Mouse (Mus musculus) CH12.LX (cell line): ENCODE data around the gene Gorasp1. TPM values are rescaled to one million over a fixed set of nuclear protein-coding genes. Genes with fewer than 3 reads are reported as not detected.

Experiments
- DNase-seq: peaks from one replicate; pipeline ENCODE4 v3.0.0-alpha.2; 2013; ENCODE audit errors: extremely low read depth
- H3K27ac ChIP-seq: 2 replicates; pipeline ENCODE4 v1.5.1; 2012; ENCODE audit warnings: low read depth, mild to moderate bottlenecking, control low read depth, moderate library complexity; ENCODE audit not compliant: insufficient read depth
- H3K27me3 ChIP-seq: replicated peaks from 2 replicates; pipeline ENCODE3; 2012; ENCODE audit warnings: inconsistent platforms
- H3K36me3 ChIP-seq, 2 experiments: replicated peaks in 1 of 2; 2 replicates each; pipeline versions ENCODE3 to v1.6.1; 2012; ENCODE audit warnings: inconsistent platforms in 1 of 2, low read length in 1 of 2, mild to moderate bottlenecking in 1 of 2, mixed read lengths in 1 of 2, moderate library complexity in 1 of 2; ENCODE audit not compliant: control insufficient read depth in 1 of 2, insufficient read depth in 1 of 2
- H3K4me1 ChIP-seq, 2 experiments: 2 replicates each; pipeline ENCODE4 v1.6.1; 2012; ENCODE audit warnings: inconsistent platforms in 1 of 2, moderate library complexity in 1 of 2; ENCODE audit not compliant: insufficient read depth in 2 of 2, control insufficient read depth in 1 of 2
- H3K4me2 ChIP-seq: 2 replicates; pipeline ENCODE4 v1.6.1; 2012; ENCODE audit warnings: low read depth, mild to moderate bottlenecking, control low read depth; ENCODE audit not compliant: poor library complexity, insufficient read depth, severe bottlenecking
- H3K4me3 ChIP-seq, 3 experiments: fragments of 150-350 bp in 1 of 3; sonication (generic) in 1 of 3; replicated peaks in 1 of 3; 2 replicates each; pipeline versions ENCODE3 to v1.5.1; 2011 to 2012; ENCODE audit warnings: low read depth in 2 of 3, low read length in 2 of 3, mild to moderate bottlenecking in 2 of 3, moderate library complexity in 2 of 3, control low read depth in 1 of 3, improper control_type of control experiment in 1 of 3, inconsistent platforms in 1 of 3, mixed read lengths in 1 of 3; ENCODE audit not compliant: poor library complexity in 1 of 3
- H3K79me2 ChIP-seq: replicated peaks from 2 replicates; pipeline ENCODE4 v1.6.1; 2012; ENCODE audit warnings: mild to moderate bottlenecking, moderate library complexity; ENCODE audit not compliant: control insufficient read depth, poor library complexity, insufficient read depth, severe bottlenecking; ENCODE audit errors: extremely low read depth
- H3K9ac ChIP-seq: 2 replicates; pipeline ENCODE4 v1.6.1; 2012; ENCODE audit warnings: low read depth, mild to moderate bottlenecking, control low read depth, moderate library complexity; ENCODE audit not compliant: insufficient read depth
- H3K9me3 ChIP-seq: replicated peaks from 2 replicates; pipeline ENCODE3; 2012; ENCODE audit warnings: low read length, inconsistent platforms, mixed read lengths
- BHLHE40 ChIP-seq: IDR thresholded peaks from 2 replicates; pipeline ENCODE4 v1.6.1; 2011; ENCODE audit warnings: mild to moderate bottlenecking, low read depth, low read length, improper control_type of control experiment
- CTCF ChIP-seq, 2 experiments: IDR thresholded peaks in 1 of 2; conservative IDR thresholded peaks in 1 of 2; 2 replicates each; pipeline ENCODE4 v1.5.1; 2011 to 2012; ENCODE audit warnings: low read depth in 2 of 2, low read length in 2 of 2, improper control_type of control experiment in 1 of 2, inconsistent platforms in 1 of 2, mild to moderate bottlenecking in 1 of 2, moderate library complexity in 1 of 2
- E2F4 ChIP-seq: IDR thresholded peaks from 2 replicates; pipeline ENCODE4 v1.6.1; 2011; ENCODE audit warnings: low read depth, low read length, improper control_type of control experiment; ENCODE audit not compliant: insufficient replicate concordance
- ELF1 ChIP-seq: IDR thresholded peaks from 2 replicates; pipeline ENCODE4 v1.6.1; 2014; ENCODE audit warnings: low read depth, mild to moderate bottlenecking, inconsistent platforms, low read length, improper control_type of control experiment
- ETS1 ChIP-seq: conservative IDR thresholded peaks from 2 replicates; pipeline ENCODE4 v1.6.1; 2012; ENCODE audit warnings: low read depth, mild to moderate bottlenecking, inconsistent platforms, low read length, improper control_type of control experiment, moderate library complexity
- GABPA ChIP-seq: IDR thresholded peaks from 2 replicates; pipeline ENCODE4 v1.6.1; 2012; ENCODE audit warnings: low read depth, low read length, improper control_type of control experiment, inconsistent platforms; ENCODE audit not compliant: insufficient replicate concordance
- HCFC1 ChIP-seq: IDR thresholded peaks from 2 replicates; pipeline ENCODE4 v1.6.1; 2012; ENCODE audit warnings: low read depth, mild to moderate bottlenecking, inconsistent platforms, low read length, improper control_type of control experiment
- IRF4 ChIP-seq: IDR thresholded peaks from 2 replicates; pipeline ENCODE4 v1.6.1; 2014; ENCODE audit warnings: low read depth, mild to moderate bottlenecking, inconsistent platforms, low read length, improper control_type of control experiment
- JUN ChIP-seq: IDR thresholded peaks from 2 replicates; pipeline ENCODE4 v1.6.1; 2011; ENCODE audit warnings: low read depth, mild to moderate bottlenecking, low read length, improper control_type of control experiment, moderate library complexity; ENCODE audit not compliant: insufficient read depth
- JUND ChIP-seq: conservative IDR thresholded peaks from 2 replicates; pipeline ENCODE4 v1.6.1; 2011; ENCODE audit warnings: low read depth, low read length, improper control_type of control experiment
- MAFK ChIP-seq: IDR thresholded peaks from 2 replicates; pipeline ENCODE4 v1.6.1; 2011; ENCODE audit warnings: low read length, improper control_type of control experiment; ENCODE audit not compliant: insufficient replicate concordance
- MAX ChIP-seq: IDR thresholded peaks from 2 replicates; pipeline ENCODE4 v1.6.1; 2011; ENCODE audit warnings: low read length, improper control_type of control experiment
- MXI1 ChIP-seq: IDR thresholded peaks from 2 replicates; pipeline ENCODE4 v1.6.1; 2011; ENCODE audit warnings: mild to moderate bottlenecking, low read depth, low read length, improper control_type of control experiment
- NELFE ChIP-seq: IDR thresholded peaks from 2 replicates; pipeline ENCODE4 v1.6.1; 2011; ENCODE audit warnings: low read depth, low read length, improper control_type of control experiment
- NRF1 ChIP-seq: IDR thresholded peaks from 2 replicates; pipeline ENCODE4 v1.6.1; 2014; ENCODE audit warnings: low read depth, mild to moderate bottlenecking, inconsistent platforms, low read length, improper control_type of control experiment, moderate library complexity
- PAX5 ChIP-seq: IDR thresholded peaks from 2 replicates; pipeline ENCODE4 v1.6.1; 2012; ENCODE audit warnings: low read length, inconsistent platforms, mixed read lengths
- POLR2A ChIP-seq: IDR thresholded peaks from 2 replicates; pipeline ENCODE4 v1.6.1; 2011; ENCODE audit warnings: low read depth, mild to moderate bottlenecking, improper control_type of control experiment, low read length
- RCOR1 ChIP-seq: conservative IDR thresholded peaks from 2 replicates; pipeline ENCODE4 v1.6.1; 2012; ENCODE audit warnings: low read depth, mild to moderate bottlenecking, inconsistent platforms, low read length, improper control_type of control experiment
- SIN3A ChIP-seq: IDR thresholded peaks from 2 replicates; pipeline ENCODE4 v1.6.1; 2012; ENCODE audit warnings: low read length, improper control_type of control experiment, inconsistent platforms
- TBP ChIP-seq: conservative IDR thresholded peaks from 2 replicates; pipeline ENCODE4 v1.6.1; 2011; ENCODE audit warnings: low read depth, low read length, improper control_type of control experiment
- UBTF ChIP-seq: IDR thresholded peaks from 2 replicates; pipeline ENCODE4 v1.6.1; 2012; ENCODE audit warnings: low read depth, mild to moderate bottlenecking, inconsistent platforms, low read length, improper control_type of control experiment, moderate library complexity
- USF2 ChIP-seq: conservative IDR thresholded peaks from 2 replicates; pipeline ENCODE4 v1.6.1; 2011; ENCODE audit warnings: low read depth, low read length, improper control_type of control experiment
- ZC3H11A ChIP-seq: IDR thresholded peaks from 2 replicates; pipeline ENCODE4 v1.6.1; 2012; ENCODE audit warnings: low read depth, mild to moderate bottlenecking, inconsistent platforms, low read length, improper control_type of control experiment
- ZKSCAN1 ChIP-seq: IDR thresholded peaks from 2 replicates; pipeline ENCODE4 v1.6.1; 2012; ENCODE audit warnings: low read depth, inconsistent platforms, low read length, improper control_type of control experiment, borderline replicate concordance
- ZNF384 ChIP-seq: IDR thresholded peaks from 2 replicates; pipeline ENCODE4 v1.6.1; 2012; ENCODE audit warnings: low read depth, low read length, improper control_type of control experiment, inconsistent platforms
- dilution Hi-C: fragments of 300-500 bp; cut with MboI; formaldehyde crosslinking; loops from 2 replicates; pipeline ENCODE4 v1.14.3; 2020; ENCODE audit warnings: low sequenced_read_pairs; ENCODE audit not compliant: extremely low pct_unique_long_range_greater_than_20kb, extremely low pct_ligation_motif_present
- in situ Hi-C: fragments of 300-500 bp; cut with MboI; formaldehyde crosslinking; loops from 3 replicates; pipeline ENCODE4 v1.14.3; 2019; ENCODE audit warnings: low sequenced_read_pairs, low pct_ligation_motif_present, low pct_unique_long_range_greater_than_20kb, mixed read lengths
- polyA plus RNA-seq: library from polyadenylated mRNA; unstranded; fragments of >175 nt; gene quantifications from 2 replicates; pipeline ENCODE4 v1.2.1, GENCODE M21; 2012; ENCODE audit warnings: low read depth; ENCODE audit not compliant: insufficient read length
- total RNA-seq, 2 experiments: library from RNA; depleted of rRNA; stranded (reverse); fragments of 300-350 nt in 1 of 2; fragments of >200 nt in 1 of 2; gene quantifications; 2 replicates each; pipeline ENCODE4 v1.2.3; 2012 to 2014

Gene Gorasp1
- total and polyA plus RNA-seq, 3 experiments: 8.7 to 12.6 (median 9.2) TPM

DNA sequence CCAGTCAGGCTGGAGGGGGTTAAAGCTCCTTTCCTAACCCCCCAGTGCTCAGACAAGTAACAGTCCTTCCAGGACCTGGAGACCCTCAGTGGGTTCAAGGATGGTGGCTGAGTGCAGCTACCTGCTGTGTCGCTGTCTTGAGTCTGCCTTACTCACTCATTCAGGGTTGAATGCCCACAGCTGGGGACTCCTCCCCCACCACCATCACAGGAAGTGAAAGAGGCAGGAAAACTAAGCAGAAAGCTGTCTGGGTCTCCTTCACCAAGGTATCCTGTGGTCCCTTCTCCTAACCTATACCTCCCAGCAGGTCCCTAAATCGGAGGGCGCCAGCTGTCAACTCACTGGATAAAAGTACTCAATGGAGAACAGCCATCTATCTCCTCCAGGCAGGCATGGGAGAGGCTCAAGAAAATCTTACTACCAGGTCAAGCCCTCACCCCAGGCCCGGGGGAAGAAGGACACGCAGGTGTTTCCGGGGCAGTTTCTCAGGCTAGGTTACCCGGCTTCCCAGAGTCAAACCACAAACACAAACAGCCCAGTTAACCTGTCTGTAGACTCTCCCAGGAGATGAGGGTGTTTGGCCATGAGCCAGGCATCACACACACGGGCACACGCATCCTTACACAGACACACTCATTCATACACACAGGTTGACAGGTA is 40.9 kb upstream of the Gorasp1 start (continued):
- TF ChIP-seq MXI1 (no peak; the same call in 1 of the 2 replicates), MAFK (no peak), NRF1 (0 out of 2 replicates have a peak, but pooled peaks have one; percentile 9), USF2 (no peak), ETS1 (peak; percentile 79), CTCF (conservative IDR thresholded peaks at IDR 0.05 in 1 of 2, IDR thresholded peaks at IDR 0.05 in 1 of 2; ENCODE audit: low read depth in 2 of 2, low read length in 2 of 2) (peak in 1 of 2 experiments; percentile 27; a peak in 2 of 4 replicates), GABPA (no peak), E2F4 (no peak), HCFC1 (peak; percentile 27; the same call in 1 of the 2 replicates), ZC3H11A (no peak), NELFE (0 out of 2 replicates have a peak, but pooled peaks have one; percentile 38), ZNF384 (no peak)
- TF ChIP-seq, all 38 proteins: peak for 20

DNA sequence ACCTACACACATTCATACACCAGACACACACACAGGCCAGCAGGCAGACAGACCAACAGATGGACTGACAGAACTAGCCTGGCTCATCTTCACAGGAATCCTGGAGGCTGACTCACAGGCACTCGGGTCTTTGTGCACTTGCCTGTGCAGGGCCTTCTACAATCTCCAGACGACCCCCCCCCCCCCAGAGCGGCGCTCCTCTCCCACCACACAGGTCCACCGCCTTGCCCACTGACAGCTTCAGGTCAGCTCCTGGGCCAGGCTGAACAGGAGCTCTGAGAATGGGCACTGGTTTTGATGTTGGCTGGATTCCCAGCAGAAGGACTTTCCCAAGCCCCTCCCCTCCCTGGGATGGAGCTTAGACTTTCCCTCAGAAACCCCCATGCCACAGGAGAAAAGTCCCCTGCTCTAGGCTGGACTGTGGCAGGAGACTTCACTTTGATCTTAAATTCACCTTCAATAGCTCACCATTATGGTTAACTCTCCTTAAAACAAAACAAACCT is 40.2 kb upstream of the Gorasp1 start:
- Histone ChIP-seq H3K4me2 (peak overlapping the region; percentile 71), H3K9ac (peak overlapping the region; percentile 47), H3K36me3 (peaks cover 23 to 27% of the 10 kb centered on the region in 2 experiments), H3K4me3 (peak overlapping the region; percentile 54 to 69 (median 55)), H3K27me3 (no peaks in the 10 kb centered on the region)
- in situ Hi-C loops: no loop called here
- DNase-seq: no peak
- peak; percentile 27; the same call in 1 of the 2 replicates for TF ChIP-seq POLR2A
- TF ChIP-seq MXI1: no peak; the same call in 1 of the 2 replicates
- TF ChIP-seq, all 38 proteins: peak for 1
- Histone ChIP-seq H3K27ac (peak overlapping the region; percentile 96), H3K9me3 (peaks cover 2% of the 10 kb centered on the region), H3K4me1 (peaks cover 20 to 58% of the 10 kb centered on the region in 2 experiments), H3K79me2 (peaks cover 28% of the 10 kb centered on the region)
- dilution Hi-C loops: no loop called here

DNA sequence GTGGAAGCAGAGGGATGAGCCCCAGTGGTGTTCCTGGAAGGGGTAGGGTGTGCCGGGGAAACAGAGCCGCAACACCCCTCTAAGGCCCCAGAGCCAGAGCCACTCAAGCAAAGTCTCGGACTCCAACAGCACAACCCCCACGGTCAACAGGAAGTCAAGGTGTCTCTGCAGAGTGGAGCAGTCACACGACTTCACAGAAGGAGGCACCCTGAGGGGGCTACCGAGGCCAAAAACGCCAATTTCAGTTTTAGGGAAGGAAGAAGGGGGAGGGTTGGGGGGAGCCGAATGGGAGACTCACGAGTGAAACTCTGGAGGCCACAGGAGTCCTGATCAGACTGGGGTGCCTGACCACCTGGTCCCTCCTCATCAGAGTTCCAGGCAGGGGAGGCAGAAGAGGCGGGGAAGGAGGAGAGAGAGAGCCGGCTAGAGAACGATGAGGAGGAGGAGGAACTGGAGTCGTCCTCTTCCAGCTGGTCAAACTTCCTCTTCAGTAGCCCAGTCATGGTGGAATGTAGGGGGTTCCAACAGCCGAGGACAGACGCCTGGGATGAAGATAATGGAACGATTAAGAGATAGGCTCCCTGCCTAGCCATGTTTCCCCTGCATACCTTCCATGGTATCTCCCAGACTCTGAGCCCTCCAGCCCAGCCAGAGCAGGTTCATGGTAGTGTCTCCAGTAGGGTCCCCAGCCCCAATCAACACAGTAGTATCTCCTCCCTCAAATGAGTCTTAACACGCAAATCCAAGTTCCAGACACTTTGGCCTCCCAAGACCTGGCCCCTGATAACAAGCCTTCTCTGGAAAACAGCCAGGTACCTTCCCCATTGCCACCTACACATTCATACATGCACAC is 39.6 kb upstream of the Gorasp1 start:
- Histone ChIP-seq H3K4me1 (peaks cover 20 to 53% of the 10 kb centered on the region in 2 experiments), H3K79me2 (peaks cover 28% of the 10 kb centered on the region), H3K9ac (peak overlapping the region; percentile 47), H3K27ac (peak overlapping the region; percentile 96), H3K9me3 (peaks cover 2% of the 10 kb centered on the region), H3K4me2 (peak overlapping the region; percentile 71), H3K27me3 (no peaks in the 10 kb centered on the region), H3K36me3 (peaks cover 29 to 33% of the 10 kb centered on the region in 2 experiments), H3K4me3 (peak overlapping the region; percentile 54 to 69 (median 55))
- no peak for DNase-seq
- dilution Hi-C loops (no loop called here), in situ Hi-C loops (no loop called here)
- TF ChIP-seq PAX5 (no peak), ZNF384 (no peak), ETS1 (peak; percentile 75), ZKSCAN1 (no peak), MAFK (0 out of 2 replicates have a peak, but pooled peaks have one; percentile 17), ELF1 (peak; percentile 65), JUN (no peak), RCOR1 (no peak; the same call in 1 of the 2 replicates), ZC3H11A (no peak), IRF4 (peak; percentile 33; the same call in 1 of the 2 replicates), UBTF (no peak), E2F4 (no peak), NRF1 (no peak), JUND (no peak), SIN3A (peak; percentile 75), CTCF (conservative IDR thresholded peaks at IDR 0.05 in 1 of 2, IDR thresholded peaks at IDR 0.05 in 1 of 2; ENCODE audit: low read depth in 2 of 2, low read length in 2 of 2) (no peak), BHLHE40 (peak; percentile 95), MAX (peak; percentile 56; the same call in 1 of the 2 replicates), POLR2A (no peak), TBP (0 out of 2 replicates have a peak, but pooled peaks have one; percentile 8)
